Mouse (Mus musculus) limb, embryonic 11.5 days (tissue): ENCODE measurements around the gene Sox11. TPM values are rescaled to one million over a fixed set of nuclear protein-coding genes. Genes with fewer than 3 reads are reported as not detected.

Source experiments
- ATAC-seq: fragments of 200-750 bp; cut with Nextera tagmentation; 2 replicates; pipeline ENCODE4 v1.8.0; 2017; ENCODE audit warnings: low read depth; ENCODE audit not compliant: insufficient number of reproducible peaks, low FRiP score, low TSS enrichment
- DNase-seq: peaks from one replicate; pipeline ENCODE4 v3.0.0-alpha.2; 2015; ENCODE audit warnings: low spot score
- H3K27ac ChIP-seq: fragments of 300-500 bp; sonication (generic); replicated peaks from 2 replicates; pipeline ENCODE4 v1.5.1; 2014; ENCODE audit warnings: low read depth, mild to moderate bottlenecking, low read length
- H3K27me3 ChIP-seq: fragments of 300-500 bp; sonication (generic); 2 replicates; pipeline ENCODE4 v1.6.1; 2014; ENCODE audit warnings: mild to moderate bottlenecking, low read length, mixed read lengths; ENCODE audit not compliant: control insufficient read depth, insufficient read depth
- H3K36me3 ChIP-seq: fragments of 300-500 bp; sonication (generic); 2 replicates; pipeline ENCODE4 v1.6.1; 2014; ENCODE audit warnings: mild to moderate bottlenecking, low read length, moderate library complexity, mixed read lengths; ENCODE audit not compliant: control insufficient read depth, insufficient read depth
- H3K4me1 ChIP-seq: fragments of 300-500 bp; sonication (generic); 2 replicates; pipeline ENCODE4 v1.6.1; 2014; ENCODE audit warnings: low read length, mixed read lengths; ENCODE audit not compliant: control insufficient read depth, insufficient read depth
- H3K4me2 ChIP-seq: fragments of 300-500 bp; sonication (generic); 2 replicates; pipeline ENCODE4 v1.6.1; 2014; ENCODE audit warnings: low read depth, mild to moderate bottlenecking, moderate library complexity; ENCODE audit not compliant: severe bottlenecking
- H3K4me3 ChIP-seq: fragments of 300-500 bp; sonication (generic); 2 replicates; pipeline ENCODE4 v1.5.1; 2014; ENCODE audit warnings: low read depth, low read length
- H3K9ac ChIP-seq: fragments of 300-500 bp; sonication (generic); 2 replicates; pipeline ENCODE4 v1.6.1; 2014; ENCODE audit warnings: mild to moderate bottlenecking, low read length
- H3K9me3 ChIP-seq: fragments of 300-500 bp; sonication (generic); 2 replicates; pipeline ENCODE4 v1.6.1; 2016; ENCODE audit warnings: low read length; ENCODE audit not compliant: control insufficient read depth
- WGBS: fragments of 180-500 bp; shearing (Covaris S2); extraction: QIAGEN DNeasy Blood & Tissue Kit; methylation state at CpG from one replicate; pipeline ENCODE4 v1.1.7; 2014; 5-methylcytosine and 5-hydroxymethylcytosine counted together
- polyA plus RNA-seq: library from polyadenylated mRNA; unstranded; fragments of >200 nt; fragmentation: Nextera tagmentation; extraction: Ambion mirVana; gene quantifications from 2 replicates; pipeline ENCODE4 v1.2.1, GENCODE M21; 2014

Gene Sox11
- polyA plus RNA-seq, 1 experiment from 2014 or later, result 349 TPM

DNA sequence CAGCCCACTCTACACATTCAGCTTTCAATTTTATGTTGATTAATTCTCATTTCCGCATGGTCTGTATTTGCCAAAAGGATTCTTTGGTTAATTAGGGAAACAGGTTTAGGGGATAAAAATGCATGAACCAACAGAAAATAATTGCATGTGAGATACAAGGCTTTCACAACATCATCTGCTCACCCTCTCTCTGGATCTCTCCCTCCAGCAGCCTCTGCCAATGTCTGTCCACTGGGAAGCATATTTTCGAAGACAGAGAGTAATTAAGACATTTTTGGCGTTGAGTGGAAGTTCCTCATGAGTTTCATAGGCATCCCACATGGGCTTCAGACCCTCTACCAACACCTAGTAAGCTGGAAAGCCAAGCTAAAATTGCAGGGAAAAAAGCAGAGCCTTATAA is 43.7 kb downstream of the Sox11 start:
- DNase-seq (no peak), ATAC-seq (no peak)
- Histone ChIP-seq H3K4me2 (no peak overlapping the region), H3K36me3 (no peaks in the 10 kb centered on the region), H3K27me3 (no peaks in the 10 kb centered on the region), H3K27ac (no peak overlapping the region), H3K9me3 (no peaks in the 10 kb centered on the region), H3K9ac (no peak overlapping the region), H3K4me1 (peaks cover 2% of the 10 kb centered on the region; the same call in 1 of the 2 replicates), H3K4me3 (no peak overlapping the region)
- WGBS, result 86% methylated on average over 3 of the region's 3 CpGs

GRCm38 (mm10) chr12:27294191-27294590 is 48.2 kb downstream of the Sox11 start:
- no peaks in the 10 kb centered on the region for H3K9me3 ChIP-seq
- no peak overlapping the region for H3K4me3 ChIP-seq
- H3K36me3 ChIP-seq, result no peaks in the 10 kb centered on the region
- DNase-seq (no peak), ATAC-seq (no peak)
- no peak overlapping the region for H3K4me2 ChIP-seq
- 43% methylated on average over 1 of the region's 1 CpGs for WGBS
- H3K4me1 ChIP-seq, result peaks cover 7% of the 10 kb centered on the region
- no peak overlapping the region for H3K27ac ChIP-seq
- H3K27me3 ChIP-seq, result no peaks in the 10 kb centered on the region
- H3K9ac ChIP-seq, result no peak overlapping the region

GRCm38 (mm10) chr12:27293736-27294135 is 48.6 kb downstream of the Sox11 start:
- 56% methylated on average over 10 of the region's 10 CpGs for WGBS
- Histone ChIP-seq H3K4me3 (no peak overlapping the region), H3K36me3 (no peaks in the 10 kb centered on the region), H3K27me3 (no peaks in the 10 kb centered on the region), H3K27ac (no peak overlapping the region), H3K9me3 (no peaks in the 10 kb centered on the region), H3K9ac (no peak overlapping the region; the same call in 1 of the 2 replicates), H3K4me2 (no peak overlapping the region), H3K4me1 (peaks cover 7% of the 10 kb centered on the region)
- ATAC-seq (no peak), DNase-seq (no peak)

DNA sequence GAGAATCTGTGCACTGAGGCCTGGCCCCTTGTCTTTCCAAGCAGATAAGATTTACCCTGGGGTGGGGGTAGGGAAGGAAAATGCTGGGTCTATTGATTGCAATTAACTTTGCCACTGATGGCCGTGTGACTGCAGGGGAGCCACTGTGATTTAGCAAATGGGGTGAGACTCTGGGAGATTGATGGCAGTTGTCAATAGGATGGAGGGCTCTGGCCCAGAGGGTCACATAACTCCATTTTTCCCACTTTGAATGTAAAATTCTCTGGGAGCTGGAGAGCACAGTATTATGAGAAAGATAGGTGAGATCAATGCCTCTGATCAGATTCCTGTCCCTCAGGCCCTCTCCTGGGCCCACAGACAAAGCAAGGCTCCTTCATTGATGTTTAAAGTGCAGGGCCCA is 49.2 kb downstream of the Sox11 start:
- ATAC-seq, result no peak
- Histone ChIP-seq H3K27ac (no peak overlapping the region), H3K4me3 (no peak overlapping the region), H3K27me3 (no peaks in the 10 kb centered on the region), H3K4me2 (no peak overlapping the region), H3K36me3 (no peaks in the 10 kb centered on the region), H3K4me1 (peaks cover 7% of the 10 kb centered on the region), H3K9me3 (no peaks in the 10 kb centered on the region), H3K9ac (no peak overlapping the region)
- no peak for DNase-seq
- WGBS, result 14% methylated on average over 1 of the region's 1 CpGs
